ENCODE assay signal across 12 mouse cellular contexts in genomic region chr1:22105496-22105895, GRCm38 (mm10).
DNase-seq lines count a peak whose midpoint lies in the region; ATAC-seq lines count a peak whose summit lies in the region.
"Had no signal": no experiment of that assay in that cellular context is flagged by ENCODE, and none has a peak within 500 bp of the region (broad histone marks: within the 10 kb centered on the region; RNA-seq: fewer than 3 reads in every experiment).

No protein-coding gene starts in this region.

- no peak overlapping the region for H3K4me3 ChIP-seq in kidney, embryonic 14.5 days (ENCODE audit: low read length)
- H3K4me3 ChIP-seq: heart, embryonic 10.5 days; limb, embryonic 13.5 days had no signal

- H3K9ac ChIP-seq in kidney, embryonic 14.5 days (ENCODE audit: low read depth, low read length), result no peak overlapping the region
- H3K9ac ChIP-seq: limb, embryonic 13.5 days had no signal

- H3K36me3 ChIP-seq in kidney, embryonic 14.5 days (ENCODE audit: control insufficient read depth, insufficient read depth, low read length), result no peaks in the 10 kb centered on the region
- H3K36me3 ChIP-seq: heart, embryonic 10.5 days; limb, embryonic 13.5 days had no signal

- H3K27ac ChIP-seq in kidney, embryonic 14.5 days (ENCODE audit: low read depth, low read length), result no peak overlapping the region
- H3K27ac ChIP-seq: heart, embryonic 10.5 days; limb, embryonic 13.5 days had no signal

- peak; percentile 39 to 46 for DNase-seq in cerebellum, postnatal 10 days
- DNase-seq in cerebellum, adult 11-12 months, result no peak
- peak; percentile 6 for DNase-seq in kidney, adult 9 months
- peak; percentile 5 for DNase-seq in ovary, postnatal 36 days (ENCODE audit: low spot score)
- no peak for DNase-seq in ovary, postnatal 10 days (ENCODE audit: low spot score)
- DNase-seq in retina, postnatal 1 day, result peak; percentile 5
- DNase-seq in thymus, postnatal 25 days, result no peak
- DNase-seq: adrenal gland, adult 2 months had no signal

- WGBS in kidney, embryonic 14.5 days, result 52% methylated on average over 3 of the region's 3 CpGs

- ATAC-seq in kidney, embryonic 14.5 days (ENCODE audit: low FRiP score, low TSS enrichment), result no peak
- ATAC-seq: forebrain, embryonic 16.5 days had no signal

- no peaks in the 10 kb centered on the region for H3K4me1 ChIP-seq in kidney, embryonic 14.5 days (ENCODE audit: control insufficient read depth, insufficient read depth, low read length)
- H3K4me1 ChIP-seq: heart, embryonic 10.5 days; limb, embryonic 13.5 days had no signal

- H3K9me3 ChIP-seq in kidney, embryonic 14.5 days (ENCODE audit: control insufficient read depth, low read length), result no peaks in the 10 kb centered on the region
- H3K9me3 ChIP-seq: heart, embryonic 10.5 days; limb, embryonic 13.5 days had no signal

- H3K27me3 ChIP-seq in kidney, embryonic 14.5 days (ENCODE audit: control insufficient read depth, insufficient read depth, low read length), result no peaks in the 10 kb centered on the region
- H3K27me3 ChIP-seq: limb, embryonic 13.5 days had no signal

- H3K4me2 ChIP-seq in kidney, embryonic 14.5 days (replicated peaks; ENCODE audit: low read depth, low read length), result no peak overlapping the region
- H3K4me2 ChIP-seq: limb, embryonic 13.5 days had no signal

Comparison
In these comparisons a context has a peak if more than half of its experiments do, and no peak if none do; other contexts are left out.
1. DNase-seq: peak in cerebellum, postnatal 10 days (2 of 2), kidney, adult 9 months (single experiment), ovary, postnatal 36 days (single experiment) and retina, postnatal 1 day (single experiment); none in cerebellum, adult 11-12 months (single experiment), ovary, postnatal 10 days (single experiment) and thymus, postnatal 25 days (single experiment).